Mouse (Mus musculus): ENCODE data around the gene D630045J12Rik. TPM values are rescaled to one million over a fixed set of nuclear protein-coding genes. Genes with fewer than 3 reads are reported as not detected.

D630045J12Rik gene
- polyA plus RNA-seq, 1 experiment: 0.24 TPM

DNA sequence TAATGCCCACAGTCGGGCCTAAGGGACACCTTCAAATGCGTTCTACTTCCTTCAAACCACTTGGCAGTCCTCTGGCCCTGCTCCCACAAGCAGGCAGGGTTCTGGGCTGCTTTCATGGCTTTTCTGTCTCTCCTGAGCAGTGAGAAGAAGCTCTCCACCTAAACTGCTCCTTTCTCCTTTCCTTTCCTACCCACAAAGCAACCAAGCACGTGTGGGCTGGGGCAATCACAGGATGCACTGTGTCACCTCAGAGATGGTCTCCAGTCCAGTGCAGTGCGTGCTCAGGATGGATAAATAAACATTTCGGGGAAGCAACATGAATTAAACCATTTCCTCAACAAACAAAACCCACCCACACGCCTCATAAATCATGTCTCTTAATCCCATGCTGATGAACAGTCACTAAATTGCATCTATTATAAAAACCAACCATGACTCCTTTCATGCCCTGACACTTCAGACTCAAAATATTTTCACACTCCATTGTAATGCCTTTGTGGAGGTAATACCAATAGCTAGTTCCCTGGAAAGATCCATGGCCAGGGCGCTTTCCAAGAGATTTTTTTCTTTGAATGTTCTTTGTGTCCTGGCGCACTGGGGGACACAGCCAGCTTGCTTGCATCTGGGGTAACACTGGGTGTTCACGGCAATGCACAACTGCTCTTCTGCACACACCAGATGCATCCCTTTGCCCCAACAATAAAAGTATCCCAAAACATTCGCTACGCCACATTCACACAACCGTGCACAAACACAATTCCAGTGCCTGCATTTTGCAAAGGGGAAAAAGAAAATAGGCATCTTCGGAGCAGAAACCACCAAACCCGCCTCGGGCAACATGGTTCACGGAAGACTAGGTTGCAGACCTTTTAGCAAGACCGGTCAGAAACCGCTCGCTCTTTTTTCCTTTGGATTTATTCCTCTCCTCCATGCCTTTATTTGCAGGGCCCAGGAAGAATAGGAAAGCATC is 758 bp downstream of the D630045J12Rik start:
- peak overlapping the region; percentile 67 for H3K4me3 ChIP-seq (ENCODE audit: insufficient read depth, low read depth, low read length)
- no peak overlapping the region for H3K27ac ChIP-seq (replicated peaks; ENCODE audit: low read depth, low read length)
- H3K4me1 ChIP-seq (ENCODE audit: control insufficient read depth, insufficient read depth, insufficient read length, low read length): peaks cover 2% of the 10 kb centered on the region; the same call in 1 of the 2 replicates

GRCm38 (mm10) chr6:38252139-38252538 is 1.7 kb downstream of the D630045J12Rik start:
- peaks cover 2% of the 10 kb centered on the region; the same call in 1 of the 2 replicates for H3K4me1 ChIP-seq (ENCODE audit: control insufficient read depth, insufficient read depth, insufficient read length, low read length)

DNA sequence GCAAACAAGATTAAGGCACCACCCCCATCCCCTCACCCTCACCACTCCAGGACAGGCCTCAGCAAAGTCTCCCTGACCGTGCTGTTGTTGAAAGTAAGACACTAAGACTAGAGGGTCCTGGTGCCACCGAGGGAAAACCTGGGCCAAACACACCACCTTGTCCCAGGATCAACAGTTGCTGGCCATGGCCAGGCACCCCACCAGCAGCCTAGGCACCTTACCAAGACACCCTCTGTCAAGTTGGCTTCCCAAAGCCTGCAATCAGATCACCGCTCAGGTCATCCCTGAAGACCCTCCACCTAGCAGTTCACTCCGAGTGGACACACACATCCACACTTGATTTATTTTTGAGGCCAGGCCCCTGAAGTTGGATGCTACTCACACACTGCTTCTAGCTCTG is 2.3 kb downstream of the D630045J12Rik start:
- no peak overlapping the region for H3K27ac ChIP-seq (replicated peaks; ENCODE audit: low read depth, low read length)
- H3K4me1 ChIP-seq (ENCODE audit: control insufficient read depth, insufficient read depth, insufficient read length, low read length): peaks cover 2% of the 10 kb centered on the region; the same call in 1 of the 2 replicates

More at GRCm38 (mm10) chr6:38252139-38252538, 1.7 kb downstream of the D630045J12Rik start:
- no peak overlapping the region for H3K4me3 ChIP-seq (ENCODE audit: insufficient read depth, low read depth, low read length)
- H3K27ac ChIP-seq (replicated peaks; ENCODE audit: low read depth, low read length): no peak overlapping the region

DNA sequence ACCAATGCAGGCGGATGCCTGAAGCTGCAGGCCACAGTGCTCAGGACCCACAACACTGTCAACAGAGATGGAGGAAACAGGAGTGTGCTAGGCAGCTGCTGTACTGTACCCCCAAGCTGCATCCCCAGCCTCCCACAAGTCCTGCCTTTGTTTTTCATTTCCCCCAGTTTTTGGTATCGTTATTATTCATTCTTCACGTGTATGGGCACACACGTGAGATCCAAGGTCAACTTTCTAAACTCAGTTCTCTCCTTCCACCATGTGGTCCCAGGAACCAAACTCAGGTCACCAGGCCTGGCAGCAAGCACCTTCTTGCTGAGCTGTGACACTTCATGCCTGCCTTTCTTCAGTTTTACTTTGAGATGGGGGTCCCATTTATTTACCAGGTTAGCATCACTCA is 6.4 kb downstream of the D630045J12Rik start:
- no peak overlapping the region for H3K27ac ChIP-seq (replicated peaks; ENCODE audit: low read depth, low read length)
- no peak overlapping the region for H3K4me3 ChIP-seq (ENCODE audit: insufficient read depth, low read depth, low read length)
- H3K4me1 ChIP-seq (ENCODE audit: control insufficient read depth, insufficient read depth, insufficient read length, low read length): no peaks in the 10 kb centered on the region

More for the DNA sequence above, 2.3 kb downstream of the D630045J12Rik start:
- H3K4me3 ChIP-seq (ENCODE audit: insufficient read depth, low read depth, low read length): no peak overlapping the region

DNA sequence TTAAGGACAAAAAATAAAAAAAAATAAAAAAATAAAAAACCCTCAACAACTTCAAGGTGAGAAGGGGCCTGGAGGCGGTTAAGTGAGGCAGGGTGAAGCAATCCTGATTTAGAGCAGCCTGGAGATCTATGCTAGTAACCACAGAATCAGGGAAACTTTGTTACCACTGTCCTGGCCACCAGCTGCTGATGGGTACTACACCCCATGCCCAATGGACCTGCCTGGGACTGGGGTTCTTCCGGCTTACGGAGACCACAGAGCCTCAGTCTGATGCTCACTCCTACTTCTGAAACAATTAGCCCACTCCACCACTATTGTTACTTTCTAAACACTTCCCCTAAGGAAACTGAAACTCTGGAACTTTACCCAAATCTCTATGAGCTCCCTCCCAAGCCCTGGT is 9.0 kb downstream of the D630045J12Rik start:
- Histone ChIP-seq H3K27ac (replicated peaks; ENCODE audit: low read depth, low read length) (no peak overlapping the region), H3K4me1 (ENCODE audit: control insufficient read depth, insufficient read depth, insufficient read length, low read length) (no peaks in the 10 kb centered on the region), H3K4me3 (ENCODE audit: insufficient read depth, low read depth, low read length) (no peak overlapping the region)

DNA sequence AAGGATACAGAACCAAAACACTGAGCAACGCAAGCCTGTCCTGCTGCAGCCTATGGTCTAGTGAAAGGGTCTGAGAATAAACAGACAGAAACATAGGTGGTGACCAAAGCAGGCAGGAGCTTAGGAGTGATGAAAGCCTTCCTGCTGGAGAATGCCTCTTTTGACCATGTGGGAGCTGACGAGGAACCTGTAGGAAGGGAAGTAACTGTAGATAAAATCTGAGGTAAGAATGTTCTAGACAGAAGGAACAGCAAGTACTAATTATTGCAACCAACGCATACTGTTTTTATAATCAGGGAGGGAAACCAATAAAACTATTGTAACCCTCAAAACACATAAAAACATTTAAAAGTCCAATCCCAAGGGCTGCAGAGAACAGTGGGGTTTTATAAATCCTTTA is 9.6 kb downstream of the D630045J12Rik start:
- H3K4me1 ChIP-seq (ENCODE audit: control insufficient read depth, insufficient read depth, insufficient read length, low read length): no peaks in the 10 kb centered on the region
- no peak overlapping the region for H3K27ac ChIP-seq (replicated peaks; ENCODE audit: low read depth, low read length)
- no peak overlapping the region for H3K4me3 ChIP-seq (ENCODE audit: insufficient read depth, low read depth, low read length)

DNA sequence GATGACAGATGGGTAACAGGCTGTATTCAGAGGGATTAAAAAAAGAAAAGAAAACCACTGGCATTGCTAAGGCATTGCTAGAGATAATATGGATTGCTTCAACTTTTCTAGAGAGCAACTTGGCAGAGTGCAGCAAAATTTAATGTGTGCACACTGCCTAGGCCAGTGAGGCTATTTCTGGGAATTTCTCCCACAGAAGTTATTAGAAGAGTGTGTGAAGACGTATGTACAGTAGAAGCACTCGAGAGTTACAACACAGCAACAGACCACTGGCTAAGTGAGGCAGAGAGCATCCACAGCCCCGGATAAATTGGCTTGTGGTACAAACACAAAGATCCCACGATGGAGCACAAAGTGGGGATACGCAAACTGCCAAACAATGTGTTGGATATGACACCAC is 11.0 kb downstream of the D630045J12Rik start:
- no peak overlapping the region for H3K4me3 ChIP-seq (ENCODE audit: insufficient read depth, low read depth, low read length)

DNA sequence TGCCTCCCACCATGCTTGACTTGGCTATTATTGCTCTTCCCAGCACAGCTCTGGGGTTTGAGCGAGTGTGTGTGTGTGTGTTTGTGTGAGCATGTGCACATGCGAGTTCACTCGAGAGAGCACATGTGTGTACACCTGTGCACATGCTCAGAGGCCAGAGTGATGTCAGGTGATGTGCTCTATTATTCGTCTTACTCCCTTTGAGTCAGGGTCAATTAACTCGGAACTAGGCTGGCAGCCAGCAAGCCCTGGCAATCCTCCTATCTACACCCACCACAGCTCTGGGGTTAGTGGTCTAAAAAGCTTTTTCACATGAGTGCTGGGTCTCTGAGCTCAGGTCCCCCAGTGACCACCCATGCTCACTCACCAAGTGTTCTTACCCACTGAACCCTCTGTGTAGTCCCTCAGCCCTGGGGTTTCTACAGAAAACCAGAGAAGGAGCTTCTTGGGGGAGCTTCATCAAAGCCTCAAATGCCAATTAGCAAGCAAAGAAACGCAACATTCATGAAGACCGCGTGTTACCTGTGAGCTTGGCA is 11.4 kb downstream of the D630045J12Rik start:
- no peak overlapping the region for H3K27ac ChIP-seq (replicated peaks; ENCODE audit: low read depth, low read length)
- no peak overlapping the region for H3K4me3 ChIP-seq (ENCODE audit: insufficient read depth, low read depth, low read length)
- H3K4me1 ChIP-seq (ENCODE audit: control insufficient read depth, insufficient read depth, insufficient read length, low read length): no peaks in the 10 kb centered on the region

More for the DNA sequence above, 11.0 kb downstream of the D630045J12Rik start:
- no peaks in the 10 kb centered on the region for H3K4me1 ChIP-seq (ENCODE audit: control insufficient read depth, insufficient read depth, insufficient read length, low read length)
- H3K27ac ChIP-seq (replicated peaks; ENCODE audit: low read depth, low read length): no peak overlapping the region

DNA sequence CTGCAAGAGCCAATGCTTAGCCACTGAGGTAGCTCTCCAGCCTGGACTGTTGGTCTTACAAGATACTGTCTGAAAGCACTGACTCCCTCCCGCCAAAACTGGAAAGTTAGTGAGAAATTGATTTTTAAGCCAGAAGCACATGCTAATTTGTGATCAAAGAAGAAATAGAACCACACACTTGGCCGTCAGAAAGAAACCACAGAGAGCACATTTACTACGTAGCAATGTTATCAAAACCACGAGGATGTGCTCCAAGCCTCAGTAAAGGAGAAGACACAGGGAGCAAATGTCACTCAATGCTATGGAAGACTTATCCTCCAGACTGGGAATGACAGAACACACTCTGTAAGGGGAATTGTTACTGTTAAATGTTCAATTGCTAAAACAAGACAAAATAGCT is 12.3 kb downstream of the D630045J12Rik start:
- H3K4me3 ChIP-seq (ENCODE audit: insufficient read depth, low read depth, low read length): no peak overlapping the region
- no peaks in the 10 kb centered on the region for H3K4me1 ChIP-seq (ENCODE audit: control insufficient read depth, insufficient read depth, insufficient read length, low read length)
- H3K27ac ChIP-seq (replicated peaks; ENCODE audit: low read depth, low read length): no peak overlapping the region

- Histone ChIP-seq H3K27ac (replicated peaks; ENCODE audit: low read depth, low read length) (no peak overlapping the region), H3K4me3 (ENCODE audit: insufficient read depth, low read depth, low read length) (no peak overlapping the region), H3K4me1 (ENCODE audit: control insufficient read depth, insufficient read depth, insufficient read length, low read length) (peaks cover 2% of the 10 kb centered on the region)
Measured at GRCm38 (mm10) chr6:38240618-38241017, 13.2 kb downstream of the D630045J12Rik start.

DNA sequence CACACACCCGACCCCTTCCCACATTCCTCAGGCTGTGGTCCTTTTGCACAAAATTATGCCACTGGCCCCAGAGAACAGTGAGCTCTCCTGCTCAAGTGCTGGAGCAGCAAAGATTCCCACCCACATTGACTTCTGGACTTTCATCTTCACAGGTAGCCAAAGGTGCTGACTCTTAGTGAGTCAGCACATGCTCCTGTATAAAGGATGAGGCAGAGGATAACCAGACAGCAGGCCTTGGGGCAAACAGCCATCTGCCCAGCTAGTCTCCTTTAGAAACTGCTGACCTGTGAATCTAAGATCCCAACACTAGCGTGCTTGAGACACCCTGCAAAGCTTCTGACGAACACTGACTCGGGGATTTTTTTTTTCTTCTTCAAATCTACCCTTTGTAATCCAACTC is 15.4 kb downstream of the D630045J12Rik start:
- H3K4me1 ChIP-seq (ENCODE audit: control insufficient read depth, insufficient read depth, insufficient read length, low read length): peaks cover 2% of the 10 kb centered on the region
- H3K27ac ChIP-seq (replicated peaks; ENCODE audit: low read depth, low read length): no peak overlapping the region
- no peak overlapping the region for H3K4me3 ChIP-seq (ENCODE audit: insufficient read depth, low read depth, low read length)

- peak overlapping the region; percentile 17; the same call in 1 of the 2 replicates for H3K27ac ChIP-seq (replicated peaks; ENCODE audit: low read depth, low read length)
- peaks cover 2% of the 10 kb centered on the region for H3K4me1 ChIP-seq (ENCODE audit: control insufficient read depth, insufficient read depth, insufficient read length, low read length)
- no peak overlapping the region for H3K4me3 ChIP-seq (ENCODE audit: insufficient read depth, low read depth, low read length)
Measured at GRCm38 (mm10) chr6:38235991-38236658, 17.7 kb downstream of the D630045J12Rik start.

DNA sequence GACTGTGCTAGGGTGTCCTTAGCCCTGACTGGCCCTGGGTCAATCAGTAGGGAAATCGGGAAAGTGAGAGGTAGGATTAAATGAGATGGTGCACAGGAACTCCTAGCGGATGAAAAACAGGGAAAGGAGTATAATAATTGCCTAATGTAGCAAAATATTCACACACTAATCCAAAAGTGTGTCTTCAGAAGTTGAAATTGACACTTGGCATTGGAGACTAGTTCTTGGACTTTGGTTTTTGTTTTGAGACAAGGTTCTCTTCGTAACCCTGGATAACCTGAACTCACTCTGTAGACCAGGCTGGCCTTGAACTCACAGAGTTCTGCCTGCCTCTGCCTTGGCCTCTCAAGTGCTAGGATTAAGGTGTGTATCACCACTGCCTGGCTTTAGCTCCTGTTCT is 20.0 kb downstream of the D630045J12Rik start:
- H3K4me3 ChIP-seq (ENCODE audit: insufficient read depth, low read depth, low read length): no peak overlapping the region

GRCm38 (mm10) chr6:38232917-38233316 is 20.9 kb downstream of the D630045J12Rik start:
- H3K4me3 ChIP-seq (ENCODE audit: insufficient read depth, low read depth, low read length): no peak overlapping the region
- H3K4me1 ChIP-seq (ENCODE audit: control insufficient read depth, insufficient read depth, insufficient read length, low read length): peaks cover 2% of the 10 kb centered on the region

More for the DNA sequence above, 20.0 kb downstream of the D630045J12Rik start:
- peaks cover 2% of the 10 kb centered on the region for H3K4me1 ChIP-seq (ENCODE audit: control insufficient read depth, insufficient read depth, insufficient read length, low read length)
- no peak overlapping the region for H3K27ac ChIP-seq (replicated peaks; ENCODE audit: low read depth, low read length)

DNA sequence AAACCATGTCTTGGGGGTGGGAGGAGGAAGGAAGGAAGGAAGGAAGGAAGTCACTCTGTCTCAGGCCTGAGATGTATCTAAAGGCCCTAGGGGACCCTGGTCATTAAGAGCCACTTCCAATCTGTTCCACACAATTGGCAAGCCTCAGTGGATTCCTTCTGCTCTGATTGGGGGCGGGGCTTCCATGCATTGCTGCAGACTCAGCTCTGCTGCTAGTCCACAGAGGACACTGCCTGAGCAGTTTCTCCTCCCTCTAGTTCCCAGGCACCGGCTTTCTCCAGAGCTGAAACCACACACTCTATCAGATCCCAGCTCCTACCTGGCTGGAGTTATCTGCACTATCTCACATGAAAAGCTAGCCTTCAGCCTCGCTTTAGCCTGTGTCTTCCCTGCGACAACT is 21.8 kb downstream of the D630045J12Rik start:
- Histone ChIP-seq H3K4me1 (ENCODE audit: control insufficient read depth, insufficient read depth, insufficient read length, low read length) (peaks cover 2% of the 10 kb centered on the region), H3K27ac (replicated peaks; ENCODE audit: low read depth, low read length) (no peak overlapping the region), H3K4me3 (ENCODE audit: insufficient read depth, low read depth, low read length) (no peak overlapping the region)

More at GRCm38 (mm10) chr6:38232917-38233316, 20.9 kb downstream of the D630045J12Rik start:
- no peak overlapping the region for H3K27ac ChIP-seq (replicated peaks; ENCODE audit: low read depth, low read length)

All from brown adipose tissue, adult 24 weeks (tissue).